Mouse (Mus musculus): ENCODE data around the gene Cypt14. TPM values are rescaled to one million over a fixed set of nuclear protein-coding genes. Genes with fewer than 3 reads are reported as not detected.
"Not testable (repeated sequence)": the region's sequence is repeated elsewhere in the genome, so short reads cannot be mapped to it uniquely, and the experiment has no call there.

Cypt14 gene
- polyA plus RNA-seq (2015; fragmentation: Nextera tagmentation; extraction: Ambion mirVana), result not detected in 2 replicates

GRCm38 (mm10) chrX:39863504-39863903 is at the start of gene Cypt14:
Gene Cypt14, minus strand, starts transcription at chrX:39863604.
- ATAC-seq (ENCODE audit: insufficient number of reproducible peaks, low FRiP score, low TSS enrichment, low read depth); H3K27ac ChIP-seq (replicated peaks); H3K4me2 ChIP-seq (replicated peaks); H3K36me3 ChIP-seq; H3K9ac ChIP-seq; H3K4me3 ChIP-seq (replicated peaks); H3K27me3 ChIP-seq; H3K9me3 ChIP-seq (replicated peaks); H3K4me1 ChIP-seq: not testable (repeated sequence)
- WGBS, result 80% methylated on average over 2 of the region's 2 CpGs
